Mouse (Mus musculus): ENCODE data around the gene Ppp1r12a.
A peak's percentile ranks its signal among the peaks of the same experiment; 100 is the strongest.

The Ppp1r12a gene

DNA sequence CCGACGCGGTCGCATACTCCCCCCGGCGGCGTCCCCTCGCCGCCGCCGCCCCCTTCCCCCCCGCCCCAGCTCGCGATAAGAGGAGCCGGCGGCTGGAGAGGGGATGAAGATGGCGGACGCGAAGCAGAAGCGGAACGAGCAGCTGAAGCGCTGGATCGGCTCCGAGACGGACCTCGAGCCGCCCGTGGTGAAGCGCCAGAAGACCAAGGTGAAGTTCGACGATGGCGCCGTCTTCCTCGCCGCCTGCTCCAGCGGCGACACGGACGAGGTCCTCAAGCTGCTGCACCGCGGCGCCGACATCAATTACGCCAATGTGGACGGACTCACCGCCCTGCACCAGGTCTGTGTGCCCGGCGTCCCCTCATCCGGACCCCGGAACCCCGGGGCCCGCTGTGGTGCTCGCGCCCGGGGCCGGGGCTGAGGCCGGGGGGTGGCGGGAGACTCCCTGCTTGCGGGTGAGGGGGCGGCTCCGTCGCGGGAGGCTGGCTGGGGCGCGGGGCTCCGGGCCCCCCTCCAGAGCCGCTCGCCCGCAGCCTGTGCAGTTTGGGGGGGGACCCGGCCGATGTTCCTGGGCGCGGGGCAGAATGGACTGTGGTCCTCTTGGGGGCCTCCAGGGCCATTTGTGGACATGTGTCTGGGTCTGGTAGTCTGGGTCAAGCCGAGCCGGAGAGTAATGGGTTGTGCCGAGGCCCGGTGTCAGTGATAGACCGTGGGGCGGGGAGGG, 466 bp downstream of the Ppp1r12a start:
- peak; percentile 46 for DNase-seq

DNA sequence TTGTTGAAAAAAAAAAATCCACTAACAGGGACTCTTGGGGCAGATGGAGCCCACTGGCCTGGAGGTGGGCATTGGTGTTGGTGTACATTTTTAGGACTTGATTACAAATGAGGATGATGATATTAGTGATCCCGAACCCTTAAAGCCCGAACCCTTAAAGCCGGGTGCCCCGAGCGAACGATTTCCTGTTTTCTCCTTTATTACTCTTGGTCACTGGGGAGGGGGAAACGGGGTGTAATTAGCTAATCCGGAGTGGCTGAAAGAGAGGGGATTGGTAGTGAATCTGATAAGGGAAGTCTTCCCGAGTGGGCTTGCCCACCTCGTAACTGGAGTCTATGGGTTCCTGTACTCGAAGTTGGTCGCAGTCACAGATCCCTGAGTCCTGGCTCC, 1.0 kb downstream of the Ppp1r12a start:
- DNase-seq, result peak; percentile 18

- DNase-seq, result no peak
These were observed 1.5 kb downstream of the Ppp1r12a start for GRCm38 (mm10) chr10:108163451-108163850.

GRCm38 (mm10) chr10:108167823-108168222, 5.8 kb downstream of the Ppp1r12a start:
- no peak for DNase-seq

GRCm38 (mm10) chr10:108170818-108171217, 8.8 kb downstream of the Ppp1r12a start:
- DNase-seq, result no peak

- no peak for DNase-seq
These were observed 9.6 kb downstream of the Ppp1r12a start for GRCm38 (mm10) chr10:108171637-108172036.

DNA sequence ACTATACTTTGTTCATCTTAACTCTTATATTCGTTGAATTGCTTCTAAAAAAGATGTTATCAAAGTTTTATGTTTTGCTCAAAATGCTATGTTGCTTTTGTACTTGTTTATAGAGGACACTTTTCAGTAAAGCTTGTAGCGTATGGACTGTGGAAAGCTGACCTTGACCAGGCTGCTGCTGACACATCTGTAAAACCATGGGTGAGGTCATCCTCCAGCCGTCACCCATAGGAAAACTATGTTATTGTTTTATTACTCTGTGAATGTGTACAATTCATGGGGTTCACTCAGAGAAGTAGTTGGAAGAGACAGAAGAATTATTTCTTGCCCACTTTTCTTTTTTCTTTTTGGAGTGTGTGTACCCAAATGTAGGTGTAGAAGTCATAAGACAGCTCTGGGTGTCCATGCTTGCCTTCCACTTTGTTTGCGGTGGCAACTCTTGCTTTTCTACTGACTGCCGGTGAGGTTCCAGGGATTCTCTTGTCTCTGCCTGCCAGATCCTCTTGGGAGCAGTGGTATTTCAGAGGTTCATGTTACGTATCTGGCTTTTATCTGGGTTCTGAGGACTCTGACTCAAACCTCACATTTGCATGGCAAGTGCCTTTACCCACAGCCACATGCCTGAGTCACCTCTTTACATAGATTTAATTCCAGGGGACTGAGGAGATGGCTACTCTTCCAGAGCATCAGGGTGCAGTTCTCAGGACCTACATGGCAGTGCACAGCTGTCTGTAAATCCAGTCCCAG, 11.0 kb downstream of the Ppp1r12a start:
- DNase-seq, result no peak

DNA sequence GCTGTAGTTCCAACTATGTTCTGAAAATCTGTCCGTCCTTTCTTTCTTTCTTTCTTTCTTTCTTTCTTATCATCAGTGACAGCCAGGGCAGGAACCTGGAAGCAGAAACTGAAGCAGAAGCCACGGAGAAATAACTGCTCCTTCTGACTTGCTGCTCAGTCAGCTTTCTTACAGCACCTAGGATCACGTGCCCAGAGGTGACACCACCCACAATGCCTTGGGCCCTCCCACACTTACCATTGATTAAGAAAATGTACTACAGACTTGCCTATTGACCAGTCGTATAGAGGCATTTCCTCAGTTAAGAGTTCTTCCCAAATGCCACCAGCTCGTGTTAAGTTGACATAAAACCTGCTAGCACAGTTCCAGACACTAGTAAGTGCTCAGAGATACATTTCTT, 12.1 kb downstream of the Ppp1r12a start:
- DNase-seq, result no peak

GRCm38 (mm10) chr10:108175885-108176284, 13.9 kb downstream of the Ppp1r12a start:
- no peak for DNase-seq

DNA sequence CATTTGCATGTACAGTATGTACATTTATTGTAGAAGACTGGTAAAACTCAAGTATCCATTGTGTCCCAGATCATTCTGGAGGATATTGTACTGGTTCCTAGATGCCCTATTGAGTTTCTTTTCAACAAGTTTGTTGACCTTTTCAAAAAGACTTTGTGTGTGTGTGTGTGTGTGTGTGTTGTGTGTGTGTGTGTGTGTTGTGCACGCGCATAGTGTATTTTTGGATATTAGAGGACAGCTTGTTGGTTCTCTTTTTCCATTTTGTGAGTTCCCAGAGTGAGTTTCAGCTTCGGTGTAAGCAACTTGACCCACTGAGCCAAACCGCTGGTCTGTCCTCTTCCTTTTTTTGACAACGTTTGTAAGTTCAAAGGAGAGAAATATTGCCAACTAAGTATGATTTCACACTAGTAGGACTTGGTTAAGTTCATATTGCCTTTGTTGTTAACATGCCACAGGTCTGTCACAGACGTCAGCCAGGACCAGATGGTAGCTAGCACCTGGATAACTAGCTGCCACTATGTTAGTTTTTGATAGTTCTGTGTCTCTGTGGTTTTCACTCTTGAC, 16.4 kb downstream of the Ppp1r12a start:
- DNase-seq, result no peak

- DNase-seq, result no peak
These were observed 17.4 kb downstream of the Ppp1r12a start for GRCm38 (mm10) chr10:108179404-108179803.

DNA sequence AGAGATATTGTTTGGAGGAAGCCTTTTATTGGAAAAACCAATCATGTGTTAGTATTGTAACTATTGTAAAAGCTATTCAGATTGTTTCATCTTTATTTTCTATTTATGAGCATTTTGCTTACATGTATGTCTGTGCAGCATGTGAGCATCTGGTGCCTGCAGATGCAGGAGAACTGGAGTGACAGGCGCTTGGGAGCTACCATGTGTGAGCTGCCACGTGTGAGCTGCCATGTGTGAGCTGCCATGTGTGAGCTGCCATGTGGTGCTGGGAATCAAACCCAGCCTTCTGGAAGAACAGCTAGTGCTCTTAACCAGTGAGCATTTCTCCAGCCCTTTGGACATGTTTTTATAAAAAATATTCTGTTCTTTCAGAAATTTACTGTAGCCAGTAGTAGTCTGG, 18.3 kb downstream of the Ppp1r12a start:
- DNase-seq, result no peak

- DNase-seq, result no peak
These were observed 19.9 kb downstream of the Ppp1r12a start for GRCm38 (mm10) chr10:108181893-108182292.

DNA sequence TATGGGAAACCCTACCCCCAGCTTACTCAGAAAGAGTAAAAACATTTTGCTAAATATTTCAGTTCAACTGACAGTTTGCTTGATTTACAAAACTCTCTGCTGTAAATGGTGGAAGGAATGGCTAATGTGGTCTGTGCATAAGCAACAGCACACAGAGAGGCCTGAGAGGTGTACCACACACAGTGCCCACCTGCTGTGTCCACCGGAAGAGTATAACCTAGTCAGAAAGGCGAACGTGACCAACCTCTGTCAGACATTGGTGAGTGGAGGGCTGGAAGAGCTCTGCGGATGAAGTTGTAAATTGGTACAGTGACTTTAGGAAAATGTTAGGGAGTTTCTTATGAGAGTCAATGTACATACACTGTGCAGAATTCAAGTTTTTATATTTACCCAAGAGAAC, 20.4 kb downstream of the Ppp1r12a start:
- DNase-seq, result no peak

DNA sequence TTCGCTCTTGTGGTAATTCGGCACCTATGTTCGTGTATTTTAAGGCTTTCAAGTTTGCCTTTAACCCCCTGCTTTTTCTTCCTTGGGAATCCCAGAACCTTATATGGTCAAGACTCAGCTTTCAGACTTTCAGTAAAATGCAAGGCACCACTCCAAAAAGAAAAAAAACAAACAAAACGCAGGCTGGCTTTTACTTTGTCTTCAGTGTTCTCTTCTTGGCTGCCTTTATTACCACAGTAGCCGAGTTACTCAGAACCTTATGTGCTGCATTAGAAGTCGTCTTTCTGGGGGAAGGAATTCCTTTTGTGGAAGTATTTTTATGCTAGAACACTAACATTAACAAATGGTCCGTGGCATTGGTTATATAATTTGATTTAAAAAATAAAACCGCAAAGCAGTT, 22.8 kb downstream of the Ppp1r12a start:
- no peak for DNase-seq

GRCm38 (mm10) chr10:108185265-108185664, 23.3 kb downstream of the Ppp1r12a start:
- DNase-seq, result no peak

- DNase-seq, result no peak
These were observed 27.3 kb downstream of the Ppp1r12a start for GRCm38 (mm10) chr10:108189303-108189702.

DNA sequence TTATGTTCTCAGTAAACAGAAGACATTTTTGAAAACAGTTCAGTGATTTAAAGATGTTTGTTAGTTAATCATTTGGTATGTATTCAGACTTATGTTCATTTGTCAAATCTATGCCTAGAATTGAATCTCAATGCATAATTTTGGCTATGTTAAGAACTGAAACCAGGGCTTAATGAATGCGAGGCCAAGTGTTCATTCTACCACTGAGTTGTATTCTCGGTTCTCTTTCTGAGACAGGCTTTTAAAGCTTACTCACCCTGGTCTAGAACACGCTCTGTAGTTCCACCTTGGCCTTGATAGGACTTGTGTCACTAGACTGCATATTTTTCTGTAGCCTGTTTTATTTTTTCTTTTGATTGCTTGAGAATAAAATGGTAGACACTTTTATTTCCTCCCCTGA, 28.0 kb downstream of the Ppp1r12a start:
- no peak for DNase-seq

GRCm38 (mm10) chr10:108190626-108191025, 28.6 kb downstream of the Ppp1r12a start:
- no peak for DNase-seq

DNA sequence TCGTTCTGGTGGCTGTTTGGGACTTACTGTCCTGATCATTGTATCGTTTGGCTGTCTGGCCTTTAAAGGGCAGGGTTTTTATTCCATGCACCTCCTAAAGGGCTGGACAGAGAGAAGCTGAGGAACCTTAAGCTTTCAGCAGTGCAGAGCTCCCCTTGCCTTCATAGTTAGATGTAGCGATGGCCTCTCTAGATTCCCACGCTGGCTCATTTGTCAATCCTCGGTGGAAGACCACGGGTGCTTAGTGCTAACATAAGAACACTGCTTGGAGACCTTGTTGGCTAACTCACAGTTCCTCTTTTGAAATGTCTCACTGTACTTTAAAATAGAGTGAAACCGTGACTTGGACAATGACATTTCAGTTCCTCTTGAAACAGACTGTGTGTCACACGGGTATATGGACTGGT, 29.4 kb downstream of the Ppp1r12a start:
- no peak for DNase-seq

GRCm38 (mm10) chr10:108192306-108192705, 30.3 kb downstream of the Ppp1r12a start:
- DNase-seq, result no peak

GRCm38 (mm10) chr10:108196124-108196523, 34.1 kb downstream of the Ppp1r12a start:
- DNase-seq, result no peak

DNA sequence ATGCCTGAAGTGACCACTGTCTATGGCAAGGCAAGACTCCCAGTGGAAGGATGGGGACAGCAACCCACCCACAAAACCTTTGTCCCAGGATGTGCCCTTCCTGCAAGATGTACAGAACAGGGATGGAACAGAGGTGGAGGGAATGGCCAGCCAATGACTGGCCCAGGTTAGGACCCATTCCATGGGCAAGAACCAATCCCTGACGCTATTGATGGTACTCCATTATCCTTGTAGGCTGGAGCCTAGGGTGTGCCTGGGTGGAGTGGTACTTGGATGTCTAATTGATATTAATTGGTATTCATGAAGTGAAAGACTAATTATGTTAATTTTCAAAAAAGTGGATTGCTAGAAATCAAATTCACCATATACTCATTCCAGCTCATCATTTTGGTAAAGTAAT, 35.5 kb downstream of the Ppp1r12a start:
- no peak for DNase-seq

DNA sequence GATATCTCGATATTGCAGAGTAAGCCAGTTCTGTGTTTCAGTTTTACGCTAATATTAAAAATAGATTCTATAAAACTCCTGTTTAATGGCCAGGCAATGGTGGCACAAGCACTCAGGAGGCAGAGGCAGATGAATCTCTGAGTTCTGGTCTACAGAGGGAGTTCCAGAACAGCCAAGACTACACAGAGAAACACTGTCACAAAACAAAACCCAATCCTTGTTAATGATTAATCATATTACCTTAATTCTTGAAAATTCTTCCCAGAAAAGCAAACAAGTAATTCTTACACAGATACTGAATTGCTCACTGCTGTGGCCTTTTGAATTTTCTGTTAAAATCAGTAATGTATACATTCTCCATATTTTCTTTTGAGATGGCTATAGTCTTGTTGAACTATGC, 37.0 kb downstream of the Ppp1r12a start:
- DNase-seq, result no peak

Measured in kidney, adult 11 months (tissue).